Mouse (Mus musculus) cortical plate, adult 2 months (tissue): Measurements from ENCODE around the gene Crocc2. TPM values are rescaled to one million over a fixed set of nuclear protein-coding genes. Genes with fewer than 3 reads are reported as not detected.
A peak's percentile ranks its signal among the peaks of the same experiment; 100 is the strongest.

Experiments used
- H3K27ac ChIP-seq: fragments of 200-500 bp; 2 replicates; pipeline ENCODE4 v1.5.1; 2012; ENCODE audit warnings: low read length, control low read depth, inconsistent platforms; ENCODE audit not compliant: insufficient read depth
- H3K4me1 ChIP-seq: fragments of 200-500 bp; 2 replicates; pipeline ENCODE4 v1.6.1; 2011; ENCODE audit warnings: low read length; ENCODE audit not compliant: control insufficient read depth, insufficient read depth
- H3K4me3 ChIP-seq: fragments of 200-500 bp; 2 replicates; pipeline ENCODE4 v1.5.1; 2011; ENCODE audit warnings: mild to moderate bottlenecking, low read length, control low read depth; ENCODE audit not compliant: insufficient read depth
- CTCF ChIP-seq: fragments of 200-500 bp; IDR thresholded peaks from 2 replicates; pipeline ENCODE4 v1.5.1; 2011; ENCODE audit warnings: mild to moderate bottlenecking, control low read depth, low read length; ENCODE audit not compliant: insufficient read depth; ENCODE audit errors: extremely low read depth
- POLR2A ChIP-seq: fragments of 200-500 bp; IDR thresholded peaks from 2 replicates; pipeline ENCODE4 v1.6.1; 2011; ENCODE audit warnings: mild to moderate bottlenecking, low read length, control low read depth; ENCODE audit not compliant: insufficient read depth; ENCODE audit errors: extremely low read depth
- polyA plus RNA-seq: library from polyadenylated mRNA; depleted of rRNA; stranded (reverse); fragments of >200 nt; gene quantifications from 2 replicates; pipeline ENCODE4 v1.2.3, GENCODE M21; 2012

Gene Crocc2
- polyA plus RNA-seq, 1 experiment: 0.29 TPM

DNA sequence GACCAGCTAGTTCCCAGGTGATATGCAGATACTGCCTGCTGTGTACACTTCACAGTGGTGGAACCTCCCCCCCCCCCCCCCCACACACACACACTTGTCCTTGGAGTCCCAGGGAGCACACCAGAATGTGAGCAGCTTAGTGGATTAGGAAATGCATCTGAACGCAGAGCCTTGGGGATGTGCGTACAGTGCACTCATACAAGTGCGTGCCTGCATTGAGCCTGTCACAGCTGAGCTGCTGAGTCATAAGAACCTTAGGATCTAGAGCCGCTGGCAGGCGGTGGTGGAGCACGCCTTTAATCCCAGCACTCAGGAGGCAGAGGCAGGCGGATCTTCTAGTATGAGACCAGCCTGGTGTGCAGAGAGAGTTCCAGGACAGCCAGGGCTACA, 59.4 kb downstream of the Crocc2 start:
- Histone ChIP-seq H3K4me1 (no peaks in the 10 kb centered on the region), H3K4me3 (no peak overlapping the region), H3K27ac (no peak overlapping the region)
- no peak for TF ChIP-seq POLR2A
- TF ChIP-seq CTCF: no peak

- TF ChIP-seq POLR2A: no peak
- TF ChIP-seq CTCF: no peak
- Histone ChIP-seq H3K4me3 (no peak overlapping the region), H3K27ac (no peak overlapping the region), H3K4me1 (no peaks in the 10 kb centered on the region)
Measured at GRCm38 (mm10) chr1:93229221-93229620, 60.7 kb downstream of the Crocc2 start.

GRCm38 (mm10) chr1:93229626-93230025, 61.1 kb downstream of the Crocc2 start:
- TF ChIP-seq CTCF (no peak), POLR2A (no peak)
- Histone ChIP-seq H3K4me1 (no peaks in the 10 kb centered on the region), H3K27ac (no peak overlapping the region), H3K4me3 (no peak overlapping the region)

DNA sequence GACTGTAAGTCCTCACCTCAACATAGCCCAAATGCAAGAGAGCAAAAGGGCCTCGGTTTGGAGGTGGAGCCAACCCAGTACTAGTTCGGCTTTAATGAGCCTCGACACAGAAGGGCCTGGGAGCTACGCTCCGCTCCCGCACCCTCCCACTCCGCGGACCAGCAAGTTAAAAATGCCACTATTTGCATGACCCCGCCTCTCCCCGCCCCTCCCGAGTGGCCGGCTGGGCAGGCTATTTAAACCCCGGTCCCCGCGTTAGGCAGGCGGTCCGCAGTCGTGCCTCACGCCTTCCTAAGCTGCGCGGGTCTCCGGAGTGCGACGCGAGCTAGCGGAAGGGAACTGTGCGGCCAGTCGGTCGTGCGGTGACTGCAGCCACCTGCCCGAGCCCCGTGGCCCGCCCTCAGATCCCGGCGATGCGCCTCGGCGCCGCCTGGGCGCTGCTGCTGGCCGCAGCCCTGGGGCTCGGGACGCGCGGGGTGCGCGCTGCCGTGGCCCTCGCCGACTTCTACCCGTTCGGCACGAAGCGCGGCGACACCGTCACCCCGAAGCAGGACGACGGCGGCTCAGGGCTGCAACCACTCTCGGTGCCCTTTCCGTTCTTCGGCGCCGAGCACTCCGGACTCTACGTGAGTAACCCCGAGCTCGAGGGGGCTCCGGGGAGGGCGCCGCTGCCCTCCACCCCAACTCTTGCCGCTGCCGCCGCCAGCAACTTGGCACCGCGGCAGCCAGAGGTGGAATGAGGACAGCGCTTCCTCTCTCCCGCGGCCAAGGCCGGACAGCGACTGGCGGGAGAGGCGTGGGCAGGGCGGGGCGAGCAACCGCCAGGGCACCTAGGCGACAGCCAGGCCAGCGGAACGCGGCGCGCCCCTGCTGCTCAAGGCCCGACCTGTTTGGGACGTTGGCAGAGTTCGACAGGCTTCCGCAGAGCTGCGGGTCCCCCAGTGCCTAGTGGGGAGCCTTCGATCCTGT, 67.3 kb downstream of the Crocc2 start, which contains the start of gene Sned1:
Sned1 (plus strand) TSS at position 266 of the 969 bp plus-strand sequence.
- Histone ChIP-seq H3K4me3 (peak within 1 kb of the TSS; percentile 35), H3K4me1 (no peaks in the 10 kb centered on the region), H3K27ac (peak within 1 kb of the TSS; percentile 30; the same call in 1 of the 2 replicates)
- TF ChIP-seq CTCF (no peak), POLR2A (peak; percentile 78)

- TF ChIP-seq CTCF (no peak), POLR2A (no peak)
- H3K27ac ChIP-seq: no peak overlapping the region
- H3K4me3 ChIP-seq: peak overlapping the region; percentile 35
- no peaks in the 10 kb centered on the region for H3K4me1 ChIP-seq
Measured at GRCm38 (mm10) chr1:93236545-93236924, 68.0 kb downstream of the Crocc2 start.

GRCm38 (mm10) chr1:93237676-93238075, 69.2 kb downstream of the Crocc2 start:
- Histone ChIP-seq H3K27ac (no peak overlapping the region), H3K4me1 (no peaks in the 10 kb centered on the region), H3K4me3 (no peak overlapping the region)
- TF ChIP-seq CTCF (no peak), POLR2A (no peak)

DNA sequence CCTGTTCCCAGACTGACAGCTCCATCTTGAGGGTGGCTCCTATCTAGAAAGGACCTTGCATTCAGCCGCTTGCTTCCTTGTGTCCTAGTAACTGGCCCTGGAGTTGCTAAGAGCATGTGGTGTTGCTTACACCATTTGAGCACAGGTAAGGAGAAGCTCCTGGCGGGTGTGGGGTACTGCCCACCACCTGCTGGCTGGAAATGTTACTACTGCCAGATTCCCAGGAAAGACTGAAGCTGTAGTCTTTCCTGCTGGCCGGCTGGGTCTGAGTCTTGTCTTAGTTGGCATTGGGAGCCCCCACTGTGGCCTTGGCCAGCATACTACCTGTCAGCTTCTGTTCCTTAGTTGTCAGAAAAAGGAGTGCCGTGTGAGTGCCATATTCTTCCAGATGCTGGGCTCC, 69.7 kb downstream of the Crocc2 start:
- no peak overlapping the region for H3K27ac ChIP-seq
- TF ChIP-seq CTCF: 0 out of 2 replicates have a peak, but pooled peaks have one; percentile 27
- no peak for TF ChIP-seq POLR2A
- H3K4me3 ChIP-seq: no peak overlapping the region
- H3K4me1 ChIP-seq: no peaks in the 10 kb centered on the region

DNA sequence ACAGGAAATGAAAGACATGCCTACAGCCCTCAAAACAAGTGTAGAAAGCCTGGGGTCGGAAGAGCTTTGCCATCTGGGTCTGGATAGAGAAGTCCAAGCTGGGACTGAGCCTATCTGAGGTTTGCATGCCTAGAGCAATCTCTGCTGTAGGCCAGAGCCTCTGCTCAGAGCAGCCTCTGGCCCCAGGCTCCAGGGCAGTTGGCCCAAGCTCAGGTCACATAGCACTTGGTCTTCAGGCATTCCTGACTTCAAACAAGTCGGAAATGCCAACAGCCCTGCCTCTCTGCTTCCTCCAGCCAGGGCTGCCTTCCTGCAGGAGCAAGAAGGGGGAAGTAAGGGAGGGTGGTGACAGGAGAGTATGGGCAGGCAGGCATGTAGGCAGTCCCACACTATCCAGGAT, 77.4 kb downstream of the Crocc2 start:
- H3K4me1 ChIP-seq: no peaks in the 10 kb centered on the region
- H3K27ac ChIP-seq: no peak overlapping the region
- H3K4me3 ChIP-seq: no peak overlapping the region
- no peak for TF ChIP-seq CTCF
- TF ChIP-seq POLR2A: no peak

DNA sequence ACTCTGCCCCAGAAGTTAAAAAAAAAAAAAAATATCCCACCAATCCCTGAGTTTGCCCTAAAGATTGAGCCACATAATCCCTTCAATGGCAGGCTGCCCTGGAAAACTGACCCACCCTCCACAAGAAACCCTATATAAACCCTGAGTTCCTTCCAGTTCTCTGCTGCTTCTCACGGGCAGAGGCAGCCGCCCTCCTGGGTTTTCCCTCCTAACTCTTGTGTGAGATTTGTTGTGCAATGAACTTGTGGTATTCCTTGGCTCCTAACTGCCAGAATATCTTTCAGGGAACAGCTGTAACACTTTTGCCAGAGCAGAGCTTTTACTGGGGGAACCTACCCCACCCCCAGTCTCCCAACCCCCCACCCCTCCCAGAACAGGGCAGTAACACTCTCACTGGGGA, 84.1 kb downstream of the Crocc2 start:
- TF ChIP-seq CTCF: no peak
- TF ChIP-seq POLR2A: no peak
- Histone ChIP-seq H3K4me3 (no peak overlapping the region), H3K4me1 (no peaks in the 10 kb centered on the region), H3K27ac (no peak overlapping the region)

DNA sequence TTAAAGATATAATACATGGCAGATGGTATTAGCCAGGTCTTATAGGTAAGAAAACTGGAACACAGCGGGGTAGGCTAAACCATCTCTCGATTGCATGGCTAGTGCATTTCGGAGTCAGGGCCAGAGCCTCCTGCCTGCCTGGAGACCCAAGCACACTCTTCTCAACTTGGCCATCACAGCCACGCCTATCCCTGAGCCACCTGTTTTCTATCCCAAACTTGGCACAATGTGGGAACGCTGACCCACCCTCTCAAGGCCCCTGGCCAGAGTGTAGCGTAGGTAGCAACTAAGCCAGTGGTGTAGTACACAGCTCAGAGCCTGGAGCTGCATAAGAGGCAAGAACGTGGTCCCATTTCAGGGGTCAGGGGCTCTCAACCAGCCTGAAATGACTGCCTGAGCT, 87.2 kb downstream of the Crocc2 start:
- Histone ChIP-seq H3K4me1 (no peaks in the 10 kb centered on the region), H3K4me3 (no peak overlapping the region), H3K27ac (no peak overlapping the region)
- TF ChIP-seq POLR2A: no peak
- no peak for TF ChIP-seq CTCF
